Mouse (Mus musculus) lung, embryonic 15.5 days (tissue): ENCODE measurements around the gene Arl4c. TPM values are rescaled to one million over a fixed set of nuclear protein-coding genes. Genes with fewer than 3 reads are reported as not detected.
A peak's percentile ranks its signal among the peaks of the same experiment; 100 is the strongest.

Experiments
- ATAC-seq: fragments of 200-750 bp; cut with Nextera tagmentation; 2 replicates; pipeline ENCODE4 v1.8.0; 2017; ENCODE audit warnings: moderate number of reproducible peaks, borderline replicate concordance; ENCODE audit not compliant: low FRiP score, low TSS enrichment; ENCODE audit errors: extremely low read depth
- H3K27ac ChIP-seq: fragments of 300-500 bp; sonication (generic); 2 replicates; pipeline ENCODE4 v1.5.1; 2015; ENCODE audit warnings: moderate library complexity, mild to moderate bottlenecking, inconsistent platforms
- H3K27me3 ChIP-seq: fragments of 300-500 bp; sonication (generic); 2 replicates; pipeline ENCODE4 v1.6.1; 2015; ENCODE audit warnings: inconsistent platforms
- H3K36me3 ChIP-seq: fragments of 300-500 bp; sonication (generic); 2 replicates; pipeline ENCODE4 v1.6.1; 2015; ENCODE audit warnings: inconsistent platforms
- H3K4me1 ChIP-seq: fragments of 300-500 bp; sonication (generic); 2 replicates; pipeline ENCODE4 v1.6.1; 2015; ENCODE audit warnings: inconsistent platforms
- H3K4me2 ChIP-seq: fragments of 300-500 bp; sonication (generic); 2 replicates; pipeline ENCODE4 v1.6.1; 2015; ENCODE audit warnings: inconsistent platforms, mild to moderate bottlenecking, moderate library complexity
- H3K4me3 ChIP-seq: fragments of 300-500 bp; sonication (generic); 2 replicates; pipeline ENCODE4 v1.5.1; 2015; ENCODE audit warnings: mild to moderate bottlenecking, inconsistent platforms
- H3K9ac ChIP-seq: fragments of 300-500 bp; sonication (generic); 2 replicates; pipeline ENCODE4 v1.6.1; 2015; ENCODE audit warnings: inconsistent platforms
- H3K9me3 ChIP-seq: fragments of 300-500 bp; sonication (generic); 2 replicates; pipeline ENCODE4 v1.6.1; 2016; ENCODE audit warnings: inconsistent platforms
- WGBS: fragments of 180-500 bp; shearing (Covaris S2); methylation state at CpG from one replicate; pipeline ENCODE4 v1.1.7; 2015; 5-methylcytosine and 5-hydroxymethylcytosine counted together
- polyA plus RNA-seq: library from polyadenylated mRNA; unstranded; fragments of >200 nt; fragmentation: Nextera tagmentation; extraction: Ambion mirVana; gene quantifications from 2 replicates; pipeline ENCODE4 v1.2.1, GENCODE M21; 2015

Gene Arl4c
- polyA plus RNA-seq, 1 experiment from 2014 or later: 21.7 TPM

DNA sequence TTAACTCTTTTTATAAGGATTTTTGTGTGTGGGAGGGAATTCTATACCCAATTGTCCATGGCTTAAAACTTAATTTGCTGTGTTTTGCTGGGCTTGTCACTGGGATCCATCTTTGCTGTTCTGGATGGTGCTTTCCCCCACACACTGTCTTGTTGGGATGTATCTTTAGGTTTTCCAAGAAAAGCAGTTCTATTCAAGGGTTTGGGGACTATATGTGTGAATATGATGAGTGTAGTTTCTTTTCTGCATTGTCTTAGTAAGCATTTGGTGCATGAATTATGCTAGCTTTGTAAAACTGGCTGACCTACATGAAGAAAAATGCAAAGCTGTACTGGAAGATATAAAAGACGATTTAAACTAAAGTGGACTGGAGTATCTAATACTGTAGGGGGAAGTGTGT is 23.7 kb upstream of the Arl4c start:
- no peaks in the 10 kb centered on the region for H3K9me3 ChIP-seq
- 58% methylated on average over 1 of the region's 1 CpGs for WGBS
- no peak for ATAC-seq
- H3K4me2 ChIP-seq: no peak overlapping the region
- no peak overlapping the region for H3K9ac ChIP-seq
- no peaks in the 10 kb centered on the region for H3K27me3 ChIP-seq
- H3K4me1 ChIP-seq: no peaks in the 10 kb centered on the region
- H3K4me3 ChIP-seq: no peak overlapping the region
- no peaks in the 10 kb centered on the region for H3K36me3 ChIP-seq
- H3K27ac ChIP-seq: no peak overlapping the region

- no peak for ATAC-seq
- H3K9me3 ChIP-seq: no peaks in the 10 kb centered on the region
- no peak overlapping the region for H3K4me3 ChIP-seq
- H3K4me2 ChIP-seq: no peak overlapping the region
- WGBS: 40% methylated on average over 11 of the region's 11 CpGs
- no peak overlapping the region for H3K27ac ChIP-seq
- no peaks in the 10 kb centered on the region for H3K36me3 ChIP-seq
- no peak overlapping the region for H3K9ac ChIP-seq
- H3K27me3 ChIP-seq: no peaks in the 10 kb centered on the region
- H3K4me1 ChIP-seq: no peaks in the 10 kb centered on the region
Measured at GRCm38 (mm10) chr1:88720626-88721229, 18.7 kb upstream of the Arl4c start.

DNA sequence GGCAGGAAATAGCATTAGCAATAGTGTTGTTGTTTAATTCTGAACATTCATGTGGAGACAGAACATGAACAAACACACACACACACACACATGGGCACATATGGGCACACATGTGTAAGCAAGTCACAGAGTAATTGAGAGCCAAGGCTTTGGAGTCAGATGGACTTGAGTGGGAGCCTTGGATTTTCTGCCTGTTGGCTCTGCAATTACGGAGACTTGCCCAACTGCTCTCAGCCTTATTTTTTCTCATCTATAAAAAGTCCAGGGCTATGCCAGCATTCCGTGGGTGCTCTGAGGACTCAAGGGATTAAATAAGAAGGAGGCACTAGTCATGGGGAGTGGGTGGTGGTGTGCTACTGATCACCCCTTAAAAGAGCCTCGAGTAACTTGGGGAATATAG is 16.5 kb upstream of the Arl4c start:
- Histone ChIP-seq H3K27ac (no peak overlapping the region), H3K27me3 (no peaks in the 10 kb centered on the region), H3K4me3 (no peak overlapping the region), H3K9me3 (no peaks in the 10 kb centered on the region), H3K4me2 (no peak overlapping the region), H3K4me1 (no peaks in the 10 kb centered on the region), H3K9ac (no peak overlapping the region), H3K36me3 (no peaks in the 10 kb centered on the region)
- 67% methylated on average over 3 of the region's 3 CpGs for WGBS
- ATAC-seq: no peak

DNA sequence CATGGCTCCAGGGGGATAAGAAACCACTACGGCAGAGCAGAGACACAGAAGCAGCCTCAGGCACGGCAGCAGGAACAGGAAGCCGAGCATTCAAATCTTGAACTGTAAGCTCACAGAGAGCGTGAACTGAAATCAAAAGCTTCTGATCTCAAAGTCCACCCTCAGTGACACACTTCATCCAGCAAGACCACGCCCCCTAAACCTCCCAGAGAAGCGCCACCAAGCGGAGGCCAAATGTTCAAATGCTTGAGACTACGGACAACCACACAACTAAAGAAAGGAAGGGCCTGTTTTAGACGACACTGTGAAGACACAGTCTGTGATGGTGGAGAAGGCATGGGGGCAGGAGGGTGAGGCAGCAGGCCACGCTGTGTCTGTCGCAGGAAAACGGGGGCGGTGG is 15.7 kb upstream of the Arl4c start:
- no peak overlapping the region for H3K4me2 ChIP-seq
- no peaks in the 10 kb centered on the region for H3K27me3 ChIP-seq
- no peak overlapping the region for H3K9ac ChIP-seq
- WGBS: 73% methylated on average over 13 of the region's 13 CpGs
- ATAC-seq: no peak
- H3K4me3 ChIP-seq: no peak overlapping the region
- H3K9me3 ChIP-seq: no peaks in the 10 kb centered on the region
- H3K27ac ChIP-seq: no peak overlapping the region
- H3K4me1 ChIP-seq: no peaks in the 10 kb centered on the region
- H3K36me3 ChIP-seq: no peaks in the 10 kb centered on the region

DNA sequence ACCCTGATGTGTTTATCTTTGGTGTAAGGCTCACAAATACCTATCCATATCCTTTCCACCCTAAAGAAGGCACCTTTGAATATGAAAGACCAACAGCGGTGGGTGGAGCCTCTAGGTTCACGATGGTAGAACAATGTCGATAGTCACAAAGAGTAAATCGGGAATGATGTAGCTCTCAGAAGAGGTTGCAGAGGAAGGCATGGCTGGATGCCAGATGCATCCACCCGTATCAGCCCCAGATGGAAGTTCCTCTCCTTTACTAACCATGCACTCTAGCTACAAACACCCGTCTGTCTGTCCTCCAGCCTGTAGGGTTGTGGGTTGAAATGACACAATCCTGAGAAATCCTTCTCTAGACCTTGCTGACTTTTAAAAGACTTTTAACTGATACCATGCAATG is 10.0 kb upstream of the Arl4c start:
- H3K9me3 ChIP-seq: no peaks in the 10 kb centered on the region
- no peaks in the 10 kb centered on the region for H3K4me1 ChIP-seq
- no peaks in the 10 kb centered on the region for H3K27me3 ChIP-seq
- H3K27ac ChIP-seq: no peak overlapping the region
- H3K4me2 ChIP-seq: no peak overlapping the region
- ATAC-seq: no peak
- no peak overlapping the region for H3K4me3 ChIP-seq
- H3K9ac ChIP-seq: no peak overlapping the region
- no peaks in the 10 kb centered on the region for H3K36me3 ChIP-seq
- WGBS: 81% methylated on average over 6 of the region's 6 CpGs

DNA sequence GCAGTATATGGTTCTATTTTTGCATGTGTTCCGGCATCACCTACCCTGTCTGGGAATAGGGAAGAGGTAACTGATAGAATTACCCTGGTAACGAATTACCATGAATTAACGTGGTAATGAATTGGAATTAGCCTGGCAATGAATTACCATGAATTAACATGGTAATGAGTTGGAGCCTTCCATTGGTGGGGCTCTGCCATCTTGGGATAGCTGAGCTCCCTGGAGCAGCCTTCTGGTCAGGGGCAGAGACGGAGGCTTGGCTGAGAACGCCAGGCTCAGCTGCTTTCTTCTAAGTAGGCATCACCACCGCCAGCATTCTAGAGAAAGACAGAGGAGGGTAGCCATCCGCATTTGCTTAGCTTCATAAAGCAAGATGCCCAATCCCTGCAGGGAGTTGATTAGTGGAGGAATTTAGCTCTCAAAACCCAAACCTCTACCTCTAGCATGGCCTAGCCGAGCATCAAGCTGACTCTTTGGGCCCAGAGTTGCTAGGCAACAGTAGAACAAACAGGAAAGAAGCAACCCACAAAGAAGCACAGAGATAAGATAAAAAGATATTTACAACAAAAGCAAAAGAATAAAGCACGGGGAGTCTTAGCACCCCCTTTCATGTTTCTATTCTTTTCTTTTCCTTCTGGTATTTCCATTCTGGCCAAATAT is 6.8 kb upstream of the Arl4c start:
- Histone ChIP-seq H3K9me3 (no peaks in the 10 kb centered on the region), H3K4me2 (no peak overlapping the region), H3K9ac (no peak overlapping the region), H3K36me3 (no peaks in the 10 kb centered on the region), H3K27ac (no peak overlapping the region), H3K4me1 (peaks cover 5% of the 10 kb centered on the region), H3K4me3 (no peak overlapping the region), H3K27me3 (no peaks in the 10 kb centered on the region)
- WGBS: 72% methylated on average over 9 of the region's 9 CpGs
- ATAC-seq: no peak

DNA sequence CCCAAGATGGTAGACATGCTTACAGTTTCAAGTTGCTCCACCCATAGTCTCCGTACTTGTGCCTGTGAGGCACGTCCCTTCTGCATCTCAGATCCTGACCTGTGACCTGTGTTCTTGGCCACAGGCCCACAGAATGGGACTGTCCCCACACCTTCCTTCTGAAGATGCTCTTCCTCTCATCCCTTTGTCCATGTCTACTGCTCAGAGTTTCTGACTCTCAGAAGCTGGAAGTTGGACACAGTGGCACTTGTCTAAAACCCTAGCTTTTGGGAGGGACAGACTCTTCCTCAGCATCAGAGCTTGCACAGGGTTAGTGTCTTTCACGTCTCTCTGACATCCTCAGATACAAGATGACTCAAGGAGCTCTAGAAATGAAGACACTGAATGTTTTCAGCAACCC is 6.2 kb upstream of the Arl4c start:
- no peak overlapping the region for H3K4me3 ChIP-seq
- no peak for ATAC-seq
- peaks cover 5% of the 10 kb centered on the region for H3K4me1 ChIP-seq
- H3K36me3 ChIP-seq: no peaks in the 10 kb centered on the region
- peak overlapping the region; percentile 23; the same call in 1 of the 2 replicates for H3K27ac ChIP-seq
- H3K4me2 ChIP-seq: no peak overlapping the region
- WGBS: 63% methylated on average over 3 of the region's 3 CpGs
- H3K9ac ChIP-seq: no peak overlapping the region
- no peaks in the 10 kb centered on the region for H3K9me3 ChIP-seq
- no peaks in the 10 kb centered on the region for H3K27me3 ChIP-seq

- Histone ChIP-seq H3K4me1 (peaks cover 8% of the 10 kb centered on the region), H3K4me2 (no peak overlapping the region), H3K36me3 (no peaks in the 10 kb centered on the region), H3K27me3 (no peaks in the 10 kb centered on the region), H3K9ac (no peak overlapping the region), H3K9me3 (no peaks in the 10 kb centered on the region), H3K27ac (peak overlapping the region; percentile 23), H3K4me3 (no peak overlapping the region)
- ATAC-seq: no peak
- 39% methylated on average over 6 of the region's 6 CpGs for WGBS
Measured at GRCm38 (mm10) chr1:88707536-88707935, 5.5 kb upstream of the Arl4c start.

DNA sequence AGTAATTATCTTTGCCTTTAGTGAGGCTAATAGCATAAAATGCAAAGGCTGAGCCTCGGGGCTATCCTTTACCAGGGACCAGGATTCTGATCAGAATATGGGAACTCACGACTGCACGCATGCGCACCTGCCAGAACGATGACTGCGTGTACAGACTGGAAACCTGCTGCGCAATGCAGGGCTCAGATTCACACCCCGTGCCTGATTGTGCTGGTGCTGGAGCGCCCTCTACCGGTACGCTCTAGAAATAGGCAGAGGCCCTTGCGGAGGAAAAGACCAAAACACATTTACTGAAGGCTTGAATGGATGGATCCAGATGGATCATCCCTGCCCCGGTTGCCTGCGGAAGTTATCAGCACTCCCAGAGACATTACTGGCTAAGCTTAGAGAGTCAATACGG is 3.8 kb upstream of the Arl4c start:
- H3K4me3 ChIP-seq: no peak overlapping the region
- ATAC-seq: peak; percentile 41; the same call in 1 of the 2 replicates
- WGBS: under 1% methylated on average over 15 of the region's 15 CpGs
- H3K4me2 ChIP-seq: 0 out of 2 replicates have a peak overlapping the region, but pooled peaks have one; percentile 3
- peaks cover 10% of the 10 kb centered on the region for H3K4me1 ChIP-seq
- H3K27ac ChIP-seq: no peak overlapping the region
- no peak overlapping the region for H3K9ac ChIP-seq
- no peaks in the 10 kb centered on the region for H3K9me3 ChIP-seq
- no peaks in the 10 kb centered on the region for H3K36me3 ChIP-seq
- H3K27me3 ChIP-seq: no peaks in the 10 kb centered on the region

GRCm38 (mm10) chr1:88705050-88705449 is 3.0 kb upstream of the Arl4c start:
- Histone ChIP-seq H3K4me2 (no peak overlapping the region), H3K27me3 (no peaks in the 10 kb centered on the region), H3K36me3 (no peaks in the 10 kb centered on the region), H3K4me3 (no peak overlapping the region), H3K9me3 (no peaks in the 10 kb centered on the region), H3K27ac (no peak overlapping the region), H3K9ac (no peak overlapping the region), H3K4me1 (peaks cover 10% of the 10 kb centered on the region)
- 44% methylated on average over 6 of the region's 6 CpGs for WGBS
- ATAC-seq: no peak

DNA sequence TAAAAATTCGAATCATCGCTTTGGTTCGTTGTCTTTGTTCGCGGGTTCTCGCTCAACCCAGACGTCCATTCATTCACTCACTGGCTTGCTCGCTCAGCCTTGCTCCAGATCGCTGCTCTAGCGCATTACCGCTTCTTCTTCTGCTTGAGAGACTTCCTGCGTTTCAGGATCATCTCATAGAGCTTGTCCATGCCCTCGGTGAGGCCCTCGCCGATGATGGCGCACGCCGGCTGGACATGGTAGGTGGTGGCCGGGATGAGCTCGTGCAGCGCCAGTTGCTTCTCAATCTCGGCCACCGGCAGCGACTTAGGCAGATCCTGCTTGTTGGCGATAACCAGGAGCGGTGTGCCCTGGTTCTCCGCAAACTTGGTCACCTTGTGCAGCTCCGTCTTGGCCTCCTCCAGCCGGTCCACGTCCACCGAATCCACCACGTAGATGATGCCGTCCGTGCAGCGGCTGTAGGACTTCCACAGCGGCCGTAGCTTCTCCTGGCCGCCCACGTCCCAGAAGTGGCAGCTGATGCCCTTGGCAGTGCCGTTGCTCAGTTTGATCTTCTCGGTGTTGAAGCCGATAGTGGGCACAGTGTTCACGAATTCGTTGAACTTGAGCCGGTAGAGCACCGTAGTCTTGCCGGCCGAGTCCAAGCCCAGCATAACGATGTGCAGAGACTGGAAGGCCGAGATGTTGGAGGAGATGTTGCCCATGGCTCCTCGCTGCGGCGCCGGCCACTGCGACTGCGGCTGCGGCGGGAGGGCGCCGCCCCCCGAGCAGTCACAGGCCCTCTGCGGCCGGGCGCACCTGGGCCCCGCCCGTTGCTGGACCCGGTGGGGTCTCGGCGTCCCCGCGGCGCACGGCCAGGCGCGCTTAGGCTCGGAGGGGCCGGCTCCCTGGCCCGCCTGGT is 810 bp downstream of the Arl4c start:
- Histone ChIP-seq H3K27ac (peak overlapping the region; percentile 91), H3K36me3 (peaks cover 2% of the 10 kb centered on the region; the same call in 1 of the 2 replicates), H3K27me3 (no peaks in the 10 kb centered on the region), H3K4me3 (peak overlapping the region; percentile 84), H3K9me3 (no peaks in the 10 kb centered on the region), H3K9ac (peak overlapping the region; percentile 82), H3K4me1 (peaks cover 18% of the 10 kb centered on the region), H3K4me2 (peak overlapping the region; percentile 77)
- peak; percentile 52 for ATAC-seq
- under 1% methylated on average over 78 of the region's 78 CpGs for WGBS
